Mouse (Mus musculus) cerebral cortex, adult 2 months (tissue): ENCODE results near the gene Sfta2.

ENCODE experiments used
- WGBS: fragments of 180-500 bp; shearing (Covaris S2); methylation state at CpG from one replicate; pipeline ENCODE4 v1.1.7; 2018; 5-methylcytosine and 5-hydroxymethylcytosine counted together

Gene Sfta2

DNA sequence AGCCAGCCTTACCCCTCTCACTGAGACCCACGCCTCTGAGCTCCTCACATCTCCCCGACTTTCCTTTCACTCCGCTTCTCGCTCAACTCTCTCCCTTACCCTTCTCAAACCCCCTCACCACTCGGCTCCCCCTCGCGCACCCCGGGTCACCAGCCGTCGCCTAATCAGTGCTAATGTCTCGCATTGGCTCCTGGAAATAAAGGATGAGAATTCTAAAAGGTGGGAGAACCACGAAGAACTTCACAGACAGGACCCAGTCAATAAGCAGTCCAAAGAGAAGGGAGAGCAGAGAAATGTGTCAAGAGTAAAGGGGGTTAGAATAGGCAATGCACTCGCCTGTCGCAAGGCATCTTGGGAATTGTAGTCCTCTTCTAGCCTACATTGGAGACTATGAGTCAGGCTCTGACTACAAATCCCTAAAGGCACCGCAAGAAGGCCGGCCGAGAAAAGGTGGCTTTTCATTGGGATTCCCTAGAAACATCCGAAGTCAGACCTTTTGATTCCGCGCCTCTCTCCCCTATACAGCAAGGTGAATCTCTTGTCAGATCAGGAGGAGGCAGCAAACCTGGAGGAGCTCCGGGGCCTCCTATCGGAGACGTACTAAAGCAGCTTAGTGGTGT lies 72.2 kb downstream of the Sfta2 start, which contains the start of gene Gtf2h4:
TSS of gene Gtf2h4 (minus strand) at position 324 of the 620 bp plus-strand sequence.
- WGBS: 2% methylated on average over 23 of the region's 23 CpGs

DNA sequence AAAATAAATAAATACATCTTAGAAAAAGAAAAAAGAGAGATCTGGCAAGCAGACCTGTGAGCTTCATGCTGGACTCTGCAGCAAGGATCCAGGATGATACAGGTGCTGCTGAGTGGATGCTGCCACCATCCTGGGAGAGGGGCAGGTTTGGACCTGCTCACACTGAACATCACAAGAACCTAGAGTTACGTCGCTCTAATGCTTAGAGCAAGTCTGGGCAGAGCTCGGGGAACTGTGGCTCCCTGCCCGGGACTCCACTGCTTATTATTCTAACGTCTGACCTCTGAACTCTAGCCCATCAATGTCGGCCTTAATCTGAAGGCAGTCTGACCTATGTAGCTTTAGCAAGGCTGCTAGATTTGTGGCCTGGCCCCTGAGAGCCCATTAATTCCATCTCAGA lies 79.2 kb downstream of the Sfta2 start:
- WGBS: 52% methylated on average over 6 of the region's 6 CpGs

DNA sequence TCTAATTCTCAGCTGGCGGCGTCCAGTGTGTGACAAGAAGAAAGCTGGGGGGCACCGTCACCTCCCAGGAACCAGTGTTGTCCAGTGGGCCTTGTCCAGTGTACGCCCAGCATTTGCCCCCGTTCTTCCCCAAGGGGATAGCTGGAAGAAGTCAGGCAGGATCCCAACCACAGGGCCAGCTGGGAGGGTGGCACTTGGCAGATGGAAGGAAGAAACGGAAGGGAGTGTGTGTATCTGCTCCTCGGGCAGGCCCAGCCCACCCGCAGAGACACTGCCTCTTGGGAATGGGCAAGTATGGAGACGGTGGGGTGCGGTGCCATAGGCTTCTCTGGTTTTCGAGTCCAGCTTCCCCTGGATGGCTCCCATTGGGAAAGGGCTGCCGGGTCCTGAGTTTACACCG lies 80.6 kb downstream of the Sfta2 start:
- 79% methylated on average over 13 of the region's 13 CpGs for WGBS

DNA sequence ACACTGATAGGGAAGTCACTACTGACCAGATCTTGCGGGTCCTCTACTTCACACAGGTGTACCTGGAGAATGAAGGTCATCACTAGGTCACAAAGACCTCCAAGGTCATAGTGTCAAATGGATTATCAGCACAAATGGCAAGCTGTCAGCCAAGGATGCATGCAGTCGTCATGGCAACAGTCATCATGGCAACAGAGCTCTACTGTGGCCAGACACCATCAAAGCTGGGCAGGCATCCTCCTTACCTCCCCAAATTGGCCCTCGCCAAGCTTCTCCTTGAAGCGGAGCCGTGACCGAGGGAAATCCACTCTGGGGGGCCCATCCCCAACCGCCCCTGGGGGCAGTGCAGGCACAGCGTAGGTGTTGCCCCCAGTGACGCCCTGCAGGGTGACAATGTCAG lies 83.7 kb downstream of the Sfta2 start:
- WGBS: 58% methylated on average over 9 of the region's 9 CpGs

DNA sequence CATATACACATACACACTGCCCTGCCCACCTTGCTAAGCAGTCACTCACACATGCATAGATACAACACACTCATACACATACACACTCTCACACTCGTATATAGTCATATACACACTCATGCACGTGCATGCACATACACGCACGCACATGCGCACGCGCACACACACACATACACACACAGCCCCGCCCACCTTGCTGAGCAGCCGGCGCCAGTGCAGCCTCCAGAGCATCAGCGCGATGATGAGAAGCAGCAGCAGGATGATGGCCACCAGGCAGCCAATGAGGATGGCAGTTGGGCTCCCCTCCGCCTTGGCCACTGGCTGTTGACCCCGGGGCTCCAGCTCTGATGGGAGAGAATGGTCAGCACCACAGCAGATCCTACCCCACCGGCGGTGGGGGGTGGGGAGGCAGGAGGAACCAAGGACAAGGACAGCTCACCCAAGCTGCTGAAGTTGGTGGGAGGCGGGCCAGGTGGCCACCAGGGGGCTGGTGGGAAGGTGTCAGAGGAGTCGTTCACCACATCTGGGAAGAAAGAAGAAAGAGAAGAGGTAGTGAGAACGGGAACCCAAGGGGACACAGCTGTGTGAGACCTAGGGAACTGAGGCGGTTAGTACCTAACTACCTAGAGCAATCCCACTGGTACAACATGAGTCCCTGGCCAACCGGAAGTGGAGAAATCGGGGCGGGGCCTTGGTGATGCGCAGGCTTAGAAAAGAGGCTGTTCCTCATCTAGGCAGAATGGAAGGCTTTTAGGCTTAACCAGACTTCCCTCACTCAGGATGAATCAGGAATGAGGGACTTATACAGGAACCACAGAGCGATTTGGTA lies 87.2 kb downstream of the Sfta2 start:
- WGBS: 80% methylated on average over 25 of the region's 25 CpGs

DNA sequence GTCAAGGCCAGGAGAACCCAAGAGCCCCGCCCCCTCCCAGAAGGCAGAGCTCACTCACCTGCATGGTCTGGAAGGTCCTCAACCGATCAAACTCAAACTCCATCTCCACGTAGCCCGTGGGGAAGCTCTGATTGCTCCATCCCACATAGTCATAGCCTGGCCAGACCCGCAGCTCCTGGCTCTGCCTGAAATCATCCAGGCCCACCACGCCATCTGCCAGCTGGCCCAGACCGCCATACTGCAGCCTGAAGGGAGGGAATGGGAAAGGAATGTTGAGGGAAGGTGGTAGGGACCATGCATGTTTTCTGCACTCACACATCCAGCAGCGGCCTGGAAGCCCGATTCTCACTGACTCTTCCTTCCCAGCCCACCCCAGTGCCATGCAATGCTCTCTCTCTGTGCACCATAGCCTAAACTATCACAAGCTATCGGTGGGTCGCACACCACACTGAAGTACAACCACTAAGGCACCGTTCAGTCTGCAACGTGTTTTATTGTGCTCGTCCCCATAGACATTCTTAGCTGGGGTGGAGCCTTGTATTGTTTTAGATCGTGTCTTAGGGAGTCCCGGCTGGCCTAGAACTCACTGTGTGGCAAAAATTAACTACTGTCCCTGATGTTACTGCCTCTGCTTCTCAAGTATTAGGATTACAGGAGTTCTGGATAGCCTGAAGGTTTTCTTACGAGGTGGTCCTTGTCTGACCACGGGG lies 88.7 kb downstream of the Sfta2 start:
- 81% methylated on average over 18 of the region's 18 CpGs for WGBS

DNA sequence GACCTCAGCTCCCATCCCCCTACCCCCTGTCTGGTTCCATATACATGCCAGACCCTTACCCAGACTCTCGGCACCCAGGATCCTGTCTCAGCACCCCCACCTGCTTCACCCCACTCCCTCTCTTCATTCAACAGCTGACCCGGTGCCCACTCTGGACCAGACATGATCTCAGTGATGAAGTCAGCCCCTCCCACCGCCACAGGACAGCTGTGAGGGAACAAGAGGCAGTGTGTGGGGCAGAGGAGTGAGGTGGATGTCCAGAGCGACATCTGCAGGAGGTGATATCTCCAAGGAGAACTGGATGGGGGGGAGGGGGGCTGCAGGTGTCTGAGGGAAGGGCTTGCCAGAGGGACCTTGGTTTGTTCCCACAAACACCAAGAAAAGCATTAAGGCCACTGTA lies 90.5 kb downstream of the Sfta2 start:
- whole genome bisulfite sequencing: 77% methylated on average over 4 of the region's 4 CpGs

DNA sequence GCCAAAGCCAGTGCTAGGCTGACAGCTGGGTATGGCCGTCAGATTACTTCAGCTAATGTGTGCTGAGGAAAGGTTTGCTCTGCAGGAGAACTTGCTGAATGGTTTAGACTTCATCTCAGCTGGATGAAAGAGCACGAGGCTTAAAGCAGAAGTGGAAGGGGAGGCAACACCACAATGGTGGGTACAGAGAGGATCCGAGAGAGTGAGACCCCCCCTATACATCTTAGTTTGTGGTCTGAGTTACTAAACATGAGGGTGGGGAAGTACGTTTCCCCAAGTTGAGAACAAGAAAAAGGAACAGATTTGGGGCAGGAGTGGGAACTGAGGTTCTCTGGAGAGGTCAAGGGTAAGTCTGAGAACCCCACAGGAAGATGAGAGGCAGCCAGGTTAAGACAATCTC lies 91.0 kb downstream of the Sfta2 start:
- 63% methylated on average over 4 of the region's 4 CpGs for WGBS

DNA sequence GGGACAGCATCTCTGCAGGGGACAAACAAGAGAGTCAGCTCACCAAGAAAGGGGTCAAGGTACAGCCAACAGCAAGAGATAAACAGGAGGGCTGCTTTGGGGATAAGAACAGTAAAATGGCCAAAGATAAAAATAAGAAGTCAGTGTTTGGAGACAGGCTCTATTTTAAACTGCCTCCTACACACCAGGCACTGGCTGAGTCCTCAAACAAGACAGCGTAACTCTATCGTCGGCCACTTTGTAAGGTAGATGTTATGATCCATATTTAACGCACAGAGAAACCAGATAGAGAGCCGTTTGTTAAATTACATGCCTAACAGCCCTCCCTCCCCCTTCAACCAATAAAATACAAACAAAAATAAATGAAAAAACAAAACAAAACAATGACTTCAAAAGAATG lies 92.6 kb downstream of the Sfta2 start:
- 30% methylated on average over 5 of the region's 5 CpGs for WGBS

DNA sequence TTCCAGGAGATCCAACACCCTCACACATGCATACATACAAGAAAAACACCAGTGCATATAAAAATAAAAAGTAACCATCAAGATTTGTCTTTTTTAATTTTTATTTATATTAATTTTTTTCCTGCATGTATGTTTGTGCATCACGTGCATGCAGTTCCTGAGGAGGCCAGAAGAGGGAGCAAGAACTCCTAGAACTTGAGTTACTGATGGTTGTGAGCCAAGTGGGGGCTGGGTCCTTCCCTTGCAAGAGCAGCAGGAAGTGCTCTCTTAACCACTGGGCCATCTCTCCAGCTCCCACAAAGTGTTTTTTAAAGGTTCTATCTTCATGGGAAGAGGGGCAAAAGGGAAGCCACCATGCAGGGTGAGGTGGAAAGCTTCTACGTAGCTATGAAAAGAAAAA lies 93.9 kb downstream of the Sfta2 start:
- 88% methylated on average over 2 of the region's 2 CpGs for WGBS

DNA sequence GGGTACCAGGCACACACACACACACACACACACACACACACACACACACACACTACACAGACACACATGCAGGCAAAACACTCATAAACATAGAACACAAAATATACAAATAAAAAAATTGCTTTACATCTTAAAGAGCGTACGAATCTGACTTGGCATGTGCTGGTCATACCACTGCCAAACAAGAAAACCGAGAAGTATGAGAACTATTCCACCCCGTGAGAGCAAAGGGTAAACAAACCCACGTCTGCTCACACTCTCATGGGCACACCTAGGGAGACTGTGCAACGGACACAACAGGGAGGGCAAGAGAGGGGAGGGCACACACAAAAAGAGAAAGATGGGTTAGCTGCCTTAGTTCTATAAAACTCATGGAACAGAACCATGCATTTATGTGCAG lies 95.3 kb downstream of the Sfta2 start:
- WGBS: 28% methylated on average over 6 of the region's 6 CpGs

DNA sequence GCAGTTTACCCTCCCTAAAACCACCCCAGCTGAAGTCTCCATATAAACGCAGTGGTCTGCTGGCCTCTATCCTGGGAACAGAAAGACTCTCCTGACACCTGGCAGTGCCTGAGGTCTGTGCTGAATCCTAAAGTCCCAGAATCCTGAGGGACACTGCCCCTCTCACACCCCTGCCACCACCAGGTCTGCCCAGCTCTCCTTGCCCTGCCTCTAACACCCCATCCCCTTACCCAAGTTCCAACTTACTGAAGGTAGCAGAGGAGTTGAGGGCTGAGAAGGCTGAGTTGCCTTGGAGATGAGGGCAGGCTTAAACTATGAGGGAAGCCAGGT lies 96.0 kb downstream of the Sfta2 start:
- 29% methylated on average over 1 of the region's 1 CpGs for WGBS

DNA sequence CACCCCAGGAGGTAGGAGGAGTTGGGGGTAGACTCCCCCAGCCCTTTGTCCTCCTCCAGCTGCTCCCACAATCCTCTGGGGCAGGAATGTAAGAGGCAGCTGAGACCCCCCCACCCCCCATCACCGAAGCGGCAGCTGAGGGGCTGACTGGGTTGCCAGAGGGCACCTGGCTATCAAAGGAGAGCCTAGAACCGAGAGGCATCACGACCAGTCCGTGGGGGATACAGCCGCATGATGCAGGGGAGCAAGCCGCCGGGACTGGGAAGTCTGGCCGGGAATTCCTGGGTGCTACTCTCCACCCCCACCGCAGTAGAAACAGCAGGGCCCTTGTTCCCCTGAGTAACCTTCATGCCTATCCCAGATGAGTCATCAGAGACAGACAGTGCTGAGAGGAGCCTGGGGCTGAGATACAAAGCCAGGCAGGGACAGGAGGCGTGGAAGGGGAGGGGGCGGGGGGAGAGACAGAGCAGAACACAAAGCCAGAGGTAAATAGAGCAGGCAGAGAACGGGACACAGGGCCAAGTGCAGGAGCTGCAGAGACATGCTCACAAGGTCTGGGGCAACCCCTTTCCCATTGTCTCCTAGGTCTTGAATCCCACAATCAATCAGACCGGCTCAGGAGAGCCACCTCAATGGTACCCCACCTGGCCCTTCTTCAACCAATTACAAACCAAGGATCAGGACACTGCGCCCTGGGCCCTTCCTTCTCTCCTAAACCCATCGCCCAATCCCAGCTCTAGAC lies 96.6 kb downstream of the Sfta2 start:
- 4% methylated on average over 16 of the region's 16 CpGs for WGBS

DNA sequence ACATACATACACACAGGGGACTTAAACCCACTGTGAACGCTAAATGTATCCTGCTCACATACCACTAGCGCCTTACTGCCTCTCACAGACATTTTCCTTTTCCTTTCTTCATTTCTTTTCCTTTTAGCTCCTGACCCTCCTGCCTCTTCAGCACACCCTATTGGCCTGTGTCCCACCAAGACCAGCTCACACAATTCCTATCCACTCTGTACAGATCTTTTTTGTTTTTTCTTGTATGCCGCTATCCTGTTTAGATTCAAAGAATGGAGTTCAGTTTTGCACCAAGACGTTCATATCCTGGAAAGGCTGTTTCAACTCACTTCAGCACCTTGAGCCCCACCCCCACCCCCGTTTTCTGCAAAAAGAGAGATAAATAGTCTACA lies 97.1 kb downstream of the Sfta2 start:
- 18% methylated on average over 5 of the region's 5 CpGs for WGBS

DNA sequence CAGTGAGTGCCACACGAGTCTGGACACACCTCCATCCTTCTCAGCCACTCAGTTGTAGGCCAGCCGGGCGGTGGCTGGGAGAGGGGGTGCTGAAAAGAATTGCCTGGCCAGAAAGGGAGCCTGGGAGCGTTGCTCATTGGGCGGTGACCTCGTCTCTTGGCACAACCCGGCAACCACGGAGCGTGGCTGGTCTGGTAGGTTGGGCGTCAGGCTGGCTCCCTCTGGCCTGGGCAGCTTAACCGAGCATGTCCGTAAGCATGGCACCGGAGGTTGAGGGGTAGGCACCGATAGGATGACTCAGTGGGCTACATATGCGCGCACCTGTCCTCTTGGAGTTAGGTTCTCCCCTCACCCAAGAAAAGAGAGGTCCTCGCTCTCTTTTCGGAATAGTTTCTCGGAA lies 98.6 kb downstream of the Sfta2 start:
- WGBS: 4% methylated on average over 19 of the region's 19 CpGs
